Mouse (Mus musculus) urinary bladder, postnatal 14 days (tissue): ENCODE results near the gene Rptor.

Source experiments
- DNase-seq: peaks from one replicate; pipeline ENCODE4 v3.0.0; 2021; ENCODE audit warnings: low spot score

Rptor gene

GRCm38 (mm10) chr11:119934773-119935172, 332.1 kb downstream of the Rptor start:
- no peak for DNase-seq

- DNase-seq, result peak; percentile 82
Measured at GRCm38 (mm10) chr11:119935457-119935856, 332.8 kb downstream of the Rptor start.

- DNase-seq, result no peak
Measured at GRCm38 (mm10) chr11:119936456-119936855, 333.8 kb downstream of the Rptor start.

GRCm38 (mm10) chr11:119937216-119937615, 334.5 kb downstream of the Rptor start:
- peak; percentile 53 for DNase-seq

- no peak for DNase-seq
Measured at GRCm38 (mm10) chr11:119937772-119938502, 335.2 kb downstream of the Rptor start.

GRCm38 (mm10) chr11:119939073-119939710, 336.5 kb downstream of the Rptor start:
- DNase-seq, result no peak

- no peak for DNase-seq
Measured at GRCm38 (mm10) chr11:119939711-119940106, 337.0 kb downstream of the Rptor start.

- no peak for DNase-seq
Measured at GRCm38 (mm10) chr11:119940142-119940541, 337.4 kb downstream of the Rptor start.

- no peak for DNase-seq
Measured at GRCm38 (mm10) chr11:119941794-119942193, 339.1 kb downstream of the Rptor start.

GRCm38 (mm10) chr11:119942201-119942726, 339.6 kb downstream of the Rptor start:
- no peak for DNase-seq

GRCm38 (mm10) chr11:119942727-119943427, 340.2 kb downstream of the Rptor start, which contains the start of gene Baiap2:
Gene Baiap2, plus strand, starts transcription at chr11:119942763.
- DNase-seq, result peak; percentile 99

GRCm38 (mm10) chr11:119943428-119943988, 340.8 kb downstream of the Rptor start:
- no peak for DNase-seq

- DNase-seq, result no peak
Measured at GRCm38 (mm10) chr11:119945343-119945742, 342.6 kb downstream of the Rptor start.

- DNase-seq, result no peak
Measured at GRCm38 (mm10) chr11:119947426-119947825, 344.7 kb downstream of the Rptor start.

GRCm38 (mm10) chr11:119947897-119948296, 345.2 kb downstream of the Rptor start:
- DNase-seq, result no peak

GRCm38 (mm10) chr11:119948305-119948704, 345.6 kb downstream of the Rptor start:
- no peak for DNase-seq

GRCm38 (mm10) chr11:119948803-119949202, 346.1 kb downstream of the Rptor start:
- DNase-seq, result no peak
